Mouse (Mus musculus) midbrain, embryonic 11.5 days (tissue): Measurements from ENCODE around the gene Snd1. TPM values are rescaled to one million over a fixed set of nuclear protein-coding genes. Genes with fewer than 3 reads are reported as not detected.

Experiments used
- ATAC-seq: fragments of 200-750 bp; cut with Nextera tagmentation; 2 replicates; pipeline ENCODE4 v1.8.0; 2017; ENCODE audit warnings: moderate TSS enrichment, moderate library complexity; ENCODE audit not compliant: low FRiP score
- DNase-seq: peaks from one replicate; pipeline ENCODE4 v3.0.0; 2015; ENCODE audit warnings: low spot score; ENCODE audit errors: missing footprints
- H3K27ac ChIP-seq: fragments of 300-500 bp; sonication (generic); 2 replicates; pipeline ENCODE4 v1.5.1; 2014; ENCODE audit warnings: low read depth, low read length
- H3K27me3 ChIP-seq: fragments of 300-500 bp; sonication (generic); 2 replicates; pipeline ENCODE4 v1.6.1; 2014; ENCODE audit warnings: mild to moderate bottlenecking, low read length, moderate library complexity, mixed read lengths; ENCODE audit not compliant: control insufficient read depth, insufficient read depth
- H3K36me3 ChIP-seq: fragments of 300-500 bp; sonication (generic); 2 replicates; pipeline ENCODE4 v1.6.1; 2014; ENCODE audit warnings: mild to moderate bottlenecking, low read length, moderate library complexity, mixed read lengths; ENCODE audit not compliant: control insufficient read depth, insufficient read depth
- H3K4me1 ChIP-seq: fragments of 300-500 bp; sonication (generic); 2 replicates; pipeline ENCODE4 v1.6.1; 2014; ENCODE audit warnings: low read length; ENCODE audit not compliant: control insufficient read depth, insufficient read depth
- H3K4me2 ChIP-seq: fragments of 300-500 bp; sonication (generic); 2 replicates; pipeline ENCODE4 v1.6.1; 2014; ENCODE audit warnings: mild to moderate bottlenecking, moderate library complexity
- H3K4me3 ChIP-seq: fragments of 300-500 bp; sonication (generic); 2 replicates; pipeline ENCODE4 v1.5.1; 2014; ENCODE audit warnings: low read depth, low read length
- H3K9ac ChIP-seq: fragments of 300-500 bp; sonication (generic); 2 replicates; pipeline ENCODE4 v1.6.1; 2014; ENCODE audit warnings: low read length
- H3K9me3 ChIP-seq: fragments of 300-500 bp; sonication (generic); 2 replicates; pipeline ENCODE4 v1.6.1; 2016; ENCODE audit warnings: low read length; ENCODE audit not compliant: control insufficient read depth
- WGBS: fragments of 180-500 bp; shearing (Covaris S2); extraction: QIAGEN DNeasy Blood & Tissue Kit; methylation state at CpG from one replicate; pipeline ENCODE4 v1.1.7; 2014; 5-methylcytosine and 5-hydroxymethylcytosine counted together
- polyA plus RNA-seq: library from polyadenylated mRNA; unstranded; fragments of >200 nt; fragmentation: Nextera tagmentation; extraction: Ambion mirVana; gene quantifications from 2 replicates; pipeline ENCODE4 v1.2.1, GENCODE M21; 2014

Snd1 gene
- polyA plus RNA-seq, 1 experiment from 2014 or later: 88.9 TPM

GRCm38 (mm10) chr6:28979586-28979985 lies 504.6 kb downstream of the Snd1 start:
- H3K9me3 ChIP-seq: no peaks in the 10 kb centered on the region
- H3K27me3 ChIP-seq: peaks cover 25% of the 10 kb centered on the region
- ATAC-seq (no peak), DNase-seq (no peak)
- H3K4me3 ChIP-seq: no peak overlapping the region
- 72% methylated on average over 8 of the region's 8 CpGs for WGBS
- H3K36me3 ChIP-seq: no peaks in the 10 kb centered on the region
- no peak overlapping the region for H3K9ac ChIP-seq
- no peak overlapping the region for H3K27ac ChIP-seq
- H3K4me1 ChIP-seq: peaks cover 4% of the 10 kb centered on the region
- no peak overlapping the region for H3K4me2 ChIP-seq

GRCm38 (mm10) chr6:28980219-28980618 lies 505.3 kb downstream of the Snd1 start:
- peaks cover 25% of the 10 kb centered on the region for H3K27me3 ChIP-seq
- no peaks in the 10 kb centered on the region for H3K9me3 ChIP-seq
- peak; percentile 47; the same call in 1 of the 2 replicates for ATAC-seq
- no peak overlapping the region for H3K27ac ChIP-seq
- H3K9ac ChIP-seq: peak overlapping the region; percentile 72; the same call in 1 of the 2 replicates
- H3K4me1 ChIP-seq: peaks cover 4% of the 10 kb centered on the region
- peak overlapping the region; percentile 55; the same call in 1 of the 2 replicates for H3K4me3 ChIP-seq
- H3K36me3 ChIP-seq: no peaks in the 10 kb centered on the region
- peak; percentile 90 for DNase-seq
- H3K4me2 ChIP-seq: peak overlapping the region; percentile 92
- 3% methylated on average over 12 of the region's 14 CpGs for whole genome bisulfite sequencing

- DNase-seq (peak; percentile 95), ATAC-seq (peak; percentile 84)
- under 1% methylated on average over 55 of the region's 56 CpGs for WGBS
Observed at GRCm38 (mm10) chr6:28980750-28981584, 506.0 kb downstream of the Snd1 start.

GRCm38 (mm10) chr6:28981585-28981948 lies 506.6 kb downstream of the Snd1 start:
- Histone ChIP-seq H3K27me3 (peaks cover 25% of the 10 kb centered on the region), H3K4me2 (peak overlapping the region; percentile 92), H3K9me3 (no peaks in the 10 kb centered on the region), H3K27ac (no peak overlapping the region), H3K9ac (peak overlapping the region; percentile 72), H3K4me3 (peak overlapping the region; percentile 55), H3K36me3 (no peaks in the 10 kb centered on the region), H3K4me1 (peaks cover 4% of the 10 kb centered on the region)
- DNase-seq (no peak), ATAC-seq (no peak; the same call in 1 of the 2 replicates)
- 6% methylated on average over 18 of the region's 18 CpGs for WGBS

More at GRCm38 (mm10) chr6:28980750-28981584, 506.0 kb downstream of the Snd1 start:
- peaks cover 25% of the 10 kb centered on the region for H3K27me3 ChIP-seq
- H3K4me2 ChIP-seq: peak overlapping the region; percentile 92
- peak overlapping the region; percentile 72 for H3K9ac ChIP-seq
- no peaks in the 10 kb centered on the region for H3K36me3 ChIP-seq
- no peak overlapping the region; the same call in 1 of the 2 replicates for H3K27ac ChIP-seq
- peaks cover 4% of the 10 kb centered on the region for H3K4me1 ChIP-seq
- peak overlapping the region; percentile 55 for H3K4me3 ChIP-seq
- H3K9me3 ChIP-seq: no peaks in the 10 kb centered on the region

GRCm38 (mm10) chr6:28981966-28982701 lies 507.2 kb downstream of the Snd1 start:
- Histone ChIP-seq H3K4me1 (peaks cover 4% of the 10 kb centered on the region), H3K27ac (no peak overlapping the region), H3K36me3 (no peaks in the 10 kb centered on the region), H3K27me3 (peaks cover 25% of the 10 kb centered on the region), H3K9me3 (no peaks in the 10 kb centered on the region), H3K4me3 (peak overlapping the region; percentile 55; the same call in 1 of the 2 replicates), H3K9ac (no peak overlapping the region), H3K4me2 (peak overlapping the region; percentile 92; the same call in 1 of the 2 replicates)
- WGBS: 14% methylated on average over 18 of the region's 18 CpGs
- no peak for ATAC-seq
- peak; percentile 94 for DNase-seq

GRCm38 (mm10) chr6:28982817-28983216 lies 507.9 kb downstream of the Snd1 start:
- no peaks in the 10 kb centered on the region for H3K9me3 ChIP-seq
- DNase-seq: no peak
- no peak overlapping the region for H3K27ac ChIP-seq
- no peaks in the 10 kb centered on the region for H3K36me3 ChIP-seq
- H3K9ac ChIP-seq: no peak overlapping the region
- H3K4me2 ChIP-seq: no peak overlapping the region
- WGBS: 84% methylated on average over 1 of the region's 1 CpGs
- no peak for ATAC-seq
- H3K27me3 ChIP-seq: peaks cover 25% of the 10 kb centered on the region
- no peak overlapping the region for H3K4me3 ChIP-seq
- H3K4me1 ChIP-seq: peaks cover 4% of the 10 kb centered on the region

Other genes starting within 250 kb of the Snd1 start
- gene Zfp800, start 77.1 kb upstream of the Snd1 start, polyA plus RNA-seq: 33.0 and 33.5 TPM in 2 replicates
- gene Arf5, start 51.6 kb upstream of the Snd1 start, polyA plus RNA-seq: 307 and 332 TPM in 2 replicates
- not detected in 2 replicates for gene Fscn3, start 47.4 kb upstream of the Snd1 start, polyA plus RNA-seq
- 8.2 and 8.9 TPM in 2 replicates for gene Gcc1, start 46.7 kb upstream of the Snd1 start, polyA plus RNA-seq
- gene Pax4, start 25.8 kb upstream of the Snd1 start, polyA plus RNA-seq: not detected in 2 replicates